Mouse (Mus musculus): ENCODE measurements at regions not wholly inside any gene's neighbourhood (a gene's known extent, or its start where the extent isn't known, plus 50 kb on each side); places are given as distances from the start of the nearest gene placed in this dataset.

- no peak for ATAC-seq (replicated peaks; ENCODE audit: low read depth, poor library complexity, severe bottlenecking)
Measured at GRCm38 (mm10) chr15:85658101-85658885, 76.0 kb upstream of the Wnt7b start.

- ATAC-seq (replicated peaks; ENCODE audit: low read depth, poor library complexity, severe bottlenecking), result no peak
Measured at GRCm38 (mm10) chr15:85660528-85661392, 74.0 kb upstream of the Ppara start.

- ATAC-seq (replicated peaks; ENCODE audit: low read depth, poor library complexity, severe bottlenecking), result no peak
Measured at GRCm38 (mm10) chr15:85661393-85661690, 73.4 kb upstream of the Ppara start.

GRCm38 (mm10) chr15:85661771-85662170, 73.0 kb upstream of the Ppara start:
- ATAC-seq (replicated peaks; ENCODE audit: low read depth, poor library complexity, severe bottlenecking), result no peak

GRCm38 (mm10) chr15:85662271-85662670, 72.5 kb upstream of the Ppara start:
- ATAC-seq (replicated peaks; ENCODE audit: low read depth, poor library complexity, severe bottlenecking), result no peak

GRCm38 (mm10) chr15:85662673-85663072, 72.1 kb upstream of the Ppara start:
- ATAC-seq (replicated peaks; ENCODE audit: low read depth, poor library complexity, severe bottlenecking), result no peak

- no peak for ATAC-seq (replicated peaks; ENCODE audit: low read depth, poor library complexity, severe bottlenecking)
Measured at GRCm38 (mm10) chr15:85663757-85664431, 70.9 kb upstream of the Ppara start.

GRCm38 (mm10) chr15:85664432-85664828, 70.4 kb upstream of the Ppara start:
- ATAC-seq (replicated peaks; ENCODE audit: low read depth, poor library complexity, severe bottlenecking), result no peak

GRCm38 (mm10) chr15:85665181-85665821, 69.5 kb upstream of the Ppara start:
- ATAC-seq (replicated peaks; ENCODE audit: low read depth, poor library complexity, severe bottlenecking), result no peak

GRCm38 (mm10) chr15:85666496-85666895, 68.3 kb upstream of the Ppara start:
- ATAC-seq (replicated peaks; ENCODE audit: low read depth, poor library complexity, severe bottlenecking), result no peak

GRCm38 (mm10) chr15:85667381-85667791, 67.4 kb upstream of the Ppara start:
- no peak for ATAC-seq (replicated peaks; ENCODE audit: low read depth, poor library complexity, severe bottlenecking)

GRCm38 (mm10) chr15:85667906-85668590, 66.7 kb upstream of the Ppara start:
- no peak for ATAC-seq (replicated peaks; ENCODE audit: low read depth, poor library complexity, severe bottlenecking)

GRCm38 (mm10) chr15:85668871-85669651, 65.7 kb upstream of the Ppara start:
- ATAC-seq (replicated peaks; ENCODE audit: low read depth, poor library complexity, severe bottlenecking), result peak; percentile 23

- peak; percentile 48 for ATAC-seq (replicated peaks; ENCODE audit: low read depth, poor library complexity, severe bottlenecking)
Measured at GRCm38 (mm10) chr15:85669652-85670175, 65.1 kb upstream of the Ppara start.

- peak; percentile 33 for ATAC-seq (replicated peaks; ENCODE audit: low read depth, poor library complexity, severe bottlenecking)
Measured at GRCm38 (mm10) chr15:85670176-85670788, 64.5 kb upstream of the Ppara start.

- no peak; the same call in 1 of the 2 replicates for ATAC-seq (replicated peaks; ENCODE audit: low read depth, poor library complexity, severe bottlenecking)
Measured at GRCm38 (mm10) chr15:85670789-85671700, 63.7 kb upstream of the Ppara start.

GRCm38 (mm10) chr15:85671701-85672191, 63.0 kb upstream of the Ppara start:
- ATAC-seq (replicated peaks; ENCODE audit: low read depth, poor library complexity, severe bottlenecking), result no peak
